Mouse (Mus musculus) stomach, embryonic 14.5 days (tissue): ENCODE measurements around the gene Macf1. TPM values are rescaled to one million over a fixed set of nuclear protein-coding genes. Genes with fewer than 3 reads are reported as not detected.
A peak's percentile ranks its signal among the peaks of the same experiment; 100 is the strongest.

ENCODE experiments used
- ATAC-seq: fragments of 200-750 bp; cut with Nextera tagmentation; 2 replicates; pipeline ENCODE4 v1.8.0; 2017; ENCODE audit warnings: low read depth, moderate TSS enrichment; ENCODE audit not compliant: insufficient number of reproducible peaks, insufficient read depth, low FRiP score
- H3K27ac ChIP-seq: fragments of 300-500 bp; sonication (generic); 2 replicates; pipeline ENCODE4 v1.5.1; 2014; ENCODE audit warnings: mild to moderate bottlenecking, low read length, moderate library complexity, mixed read lengths
- H3K27me3 ChIP-seq: fragments of 300-500 bp; sonication (generic); 2 replicates; pipeline ENCODE4 v1.6.1; 2014; ENCODE audit warnings: low read length, control low read depth, mixed read lengths; ENCODE audit not compliant: control insufficient read depth, insufficient read depth
- H3K36me3 ChIP-seq: fragments of 300-500 bp; sonication (generic); 2 replicates; pipeline ENCODE4 v1.6.1; 2014; ENCODE audit warnings: mild to moderate bottlenecking, control low read depth, low read length, moderate library complexity, mixed read lengths; ENCODE audit not compliant: control insufficient read depth, insufficient read depth
- H3K4me1 ChIP-seq: fragments of 300-500 bp; sonication (generic); 2 replicates; pipeline ENCODE4 v1.6.1; 2014; ENCODE audit warnings: low read length, control low read depth, mixed read lengths; ENCODE audit not compliant: control insufficient read depth, insufficient read depth
- H3K4me2 ChIP-seq: fragments of 300-500 bp; sonication (generic); replicated peaks from 2 replicates; pipeline ENCODE4 v1.6.1; 2014; ENCODE audit warnings: low read depth, low read length, control low read depth
- H3K4me3 ChIP-seq: fragments of 300-500 bp; sonication (generic); 2 replicates; pipeline ENCODE4 v1.5.1; 2014; ENCODE audit warnings: low read depth, low read length, control low read depth
- H3K9ac ChIP-seq: fragments of 300-500 bp; sonication (generic); replicated peaks from 2 replicates; pipeline ENCODE4 v1.6.1; 2014; ENCODE audit warnings: low read depth, mild to moderate bottlenecking, control low read depth, low read length, moderate library complexity, mixed read lengths
- H3K9me3 ChIP-seq: fragments of 300-500 bp; sonication (generic); 2 replicates; pipeline ENCODE4 v1.6.1; 2016; ENCODE audit warnings: low read depth, low read length, control low read depth; ENCODE audit not compliant: control insufficient read depth
- WGBS: fragments of 180-500 bp; shearing (Covaris S2); extraction: QIAGEN DNeasy Blood & Tissue Kit; methylation state at CpG from one replicate; pipeline ENCODE4 v1.1.7; 2014; 5-methylcytosine and 5-hydroxymethylcytosine counted together
- polyA plus RNA-seq: library from polyadenylated mRNA; unstranded; fragments of >200 nt; fragmentation: Nextera tagmentation; extraction: Ambion mirVana; gene quantifications from 2 replicates; pipeline ENCODE4 v1.2.1, GENCODE M21; 2014

Gene Macf1
- polyA plus RNA-seq, 1 experiment from 2014 or later: 86.9 TPM

GRCm38 (mm10) chr4:123624438-123624837, 59.7 kb downstream of the Macf1 start:
- peaks cover 22% of the 10 kb centered on the region for H3K4me1 ChIP-seq
- no peaks in the 10 kb centered on the region for H3K27me3 ChIP-seq
- no peaks in the 10 kb centered on the region for H3K36me3 ChIP-seq
- ATAC-seq: no peak
- H3K27ac ChIP-seq: peak overlapping the region; percentile 70
- no peak overlapping the region for H3K4me3 ChIP-seq
- no peak overlapping the region for H3K4me2 ChIP-seq
- H3K9ac ChIP-seq: no peak overlapping the region
- WGBS: 10% methylated on average over 5 of the region's 5 CpGs
- no peaks in the 10 kb centered on the region for H3K9me3 ChIP-seq

- Histone ChIP-seq H3K27ac (peak overlapping the region; percentile 70; the same call in 1 of the 2 replicates), H3K9ac (no peak overlapping the region), H3K27me3 (no peaks in the 10 kb centered on the region), H3K4me3 (no peak overlapping the region), H3K9me3 (no peaks in the 10 kb centered on the region), H3K4me2 (no peak overlapping the region), H3K4me1 (peaks cover 22% of the 10 kb centered on the region), H3K36me3 (no peaks in the 10 kb centered on the region)
- ATAC-seq: no peak
- WGBS: 69% methylated on average over 5 of the region's 5 CpGs
Observed at GRCm38 (mm10) chr4:123623742-123624151, 60.4 kb downstream of the Macf1 start.

GRCm38 (mm10) chr4:123621732-123622131, 62.4 kb downstream of the Macf1 start:
- Histone ChIP-seq H3K4me1 (peaks cover 25% of the 10 kb centered on the region), H3K4me3 (no peak overlapping the region), H3K27ac (no peak overlapping the region)

GRCm38 (mm10) chr4:123617727-123618389, 66.3 kb downstream of the Macf1 start:
- no peaks in the 10 kb centered on the region for H3K36me3 ChIP-seq
- H3K4me3 ChIP-seq: no peak overlapping the region
- no peak overlapping the region for H3K27ac ChIP-seq
- H3K4me2 ChIP-seq: no peak overlapping the region
- 74% methylated on average over 5 of the region's 5 CpGs for WGBS
- no peaks in the 10 kb centered on the region for H3K27me3 ChIP-seq
- ATAC-seq: no peak
- no peak overlapping the region for H3K9ac ChIP-seq
- no peaks in the 10 kb centered on the region for H3K9me3 ChIP-seq
- H3K4me1 ChIP-seq: peaks cover 9% of the 10 kb centered on the region; the same call in 1 of the 2 replicates

More at GRCm38 (mm10) chr4:123621732-123622131, 62.4 kb downstream of the Macf1 start:
- H3K9me3 ChIP-seq: no peaks in the 10 kb centered on the region
- H3K9ac ChIP-seq: no peak overlapping the region
- no peak overlapping the region for H3K4me2 ChIP-seq
- ATAC-seq: no peak
- no peaks in the 10 kb centered on the region for H3K27me3 ChIP-seq
- H3K36me3 ChIP-seq: no peaks in the 10 kb centered on the region

GRCm38 (mm10) chr4:123616971-123617370, 67.2 kb downstream of the Macf1 start:
- Histone ChIP-seq H3K27ac (no peak overlapping the region), H3K4me2 (no peak overlapping the region), H3K4me1 (peaks cover 12% of the 10 kb centered on the region; the same call in 1 of the 2 replicates), H3K36me3 (no peaks in the 10 kb centered on the region), H3K9me3 (no peaks in the 10 kb centered on the region), H3K27me3 (no peaks in the 10 kb centered on the region), H3K9ac (no peak overlapping the region), H3K4me3 (no peak overlapping the region)
- WGBS: 58% methylated on average over 4 of the region's 4 CpGs
- ATAC-seq: no peak

- H3K27ac ChIP-seq: no peak overlapping the region
- H3K9me3 ChIP-seq: no peaks in the 10 kb centered on the region
- H3K9ac ChIP-seq: no peak overlapping the region
- no peaks in the 10 kb centered on the region for H3K27me3 ChIP-seq
- peaks cover 12% of the 10 kb centered on the region; the same call in 1 of the 2 replicates for H3K4me1 ChIP-seq
- no peak overlapping the region for H3K4me2 ChIP-seq
- no peak overlapping the region for H3K4me3 ChIP-seq
- no peak for ATAC-seq
- H3K36me3 ChIP-seq: no peaks in the 10 kb centered on the region
Observed at GRCm38 (mm10) chr4:123616501-123616900, 67.7 kb downstream of the Macf1 start.

GRCm38 (mm10) chr4:123613309-123613947, 70.7 kb downstream of the Macf1 start:
- H3K4me3 ChIP-seq: no peak overlapping the region
- H3K36me3 ChIP-seq: no peaks in the 10 kb centered on the region
- WGBS: 63% methylated on average over 7 of the region's 7 CpGs
- no peak overlapping the region for H3K4me2 ChIP-seq
- no peaks in the 10 kb centered on the region for H3K9me3 ChIP-seq
- ATAC-seq: peak; percentile 81
- H3K27me3 ChIP-seq: no peaks in the 10 kb centered on the region
- no peak overlapping the region for H3K9ac ChIP-seq
- peaks cover 12% of the 10 kb centered on the region; the same call in 1 of the 2 replicates for H3K4me1 ChIP-seq
- H3K27ac ChIP-seq: no peak overlapping the region

GRCm38 (mm10) chr4:123611940-123612339, 72.2 kb downstream of the Macf1 start:
- Histone ChIP-seq H3K27ac (no peak overlapping the region), H3K9me3 (0 out of 2 replicates have a peak, but pooled peaks cover 4% of the 10 kb centered on the region), H3K4me2 (no peak overlapping the region), H3K4me3 (no peak overlapping the region), H3K36me3 (no peaks in the 10 kb centered on the region), H3K27me3 (no peaks in the 10 kb centered on the region), H3K4me1 (peaks cover 10% of the 10 kb centered on the region; the same call in 1 of the 2 replicates), H3K9ac (no peak overlapping the region)
- WGBS: 91% methylated on average over 1 of the region's 1 CpGs
- no peak for ATAC-seq
